Mouse (Mus musculus): Measurements from ENCODE around the gene Fam216a.

GRCm38 (mm10) chr5:122402160-122402559, 30.0 kb upstream of the Fam216a start:
- no peak for TF ChIP-seq CTCF (IDR thresholded peaks at IDR 0.05; ENCODE audit: low read depth)
- no peak for TF ChIP-seq EP300 (IDR thresholded peaks at IDR 0.05; ENCODE audit: low read depth)
